Mouse (Mus musculus) embryo, embryonic 10.5 days (tissue): Measurements from ENCODE around the gene Gbx2.

Experiments
- DNase-seq: peaks from one replicate; pipeline ENCODE4 v3.0.0-alpha.2; 2015; ENCODE audit warnings: low spot score

Gbx2 gene

DNA sequence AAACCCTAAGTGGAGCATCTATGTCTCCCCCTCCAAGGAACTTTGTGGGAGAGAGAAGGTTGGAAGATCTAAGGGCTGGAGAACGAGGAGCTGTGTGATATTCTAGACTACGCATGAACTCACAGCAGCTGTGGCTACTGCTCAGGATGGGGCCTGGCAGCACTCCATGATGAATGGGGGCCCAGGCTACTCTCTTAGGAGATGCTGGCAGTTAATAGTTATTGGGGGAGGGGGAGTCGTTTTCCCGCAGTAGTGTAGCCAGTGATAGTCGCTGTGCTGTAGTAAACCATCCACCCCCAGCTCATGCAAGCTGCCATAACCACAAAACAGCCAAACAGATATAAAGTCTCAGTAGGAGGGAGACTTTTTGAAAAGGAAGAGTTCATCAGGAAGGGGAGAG is 18.6 kb downstream of the Gbx2 start:
- DNase-seq, result no peak

DNA sequence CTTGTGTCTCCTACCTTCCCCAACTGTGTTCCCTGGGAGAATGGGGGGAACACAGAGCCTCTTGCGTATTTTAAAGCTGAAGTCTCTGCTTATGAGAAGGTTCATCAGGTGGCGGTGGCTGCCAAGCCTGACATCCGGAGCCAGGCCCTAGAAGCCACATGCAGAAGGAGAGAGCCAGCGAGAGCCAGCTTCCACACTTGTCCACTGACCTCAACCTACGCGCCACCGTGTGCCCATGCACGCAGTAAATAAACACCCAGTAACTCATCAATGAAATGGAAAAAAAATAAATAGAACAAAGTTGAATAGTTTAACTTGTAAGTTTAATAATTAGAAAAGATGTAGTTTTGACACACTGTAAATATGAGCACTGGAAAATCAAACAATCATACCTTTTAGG is 21.2 kb downstream of the Gbx2 start:
- DNase-seq, result no peak

GRCm38 (mm10) chr1:89902641-89903040 is 28.3 kb downstream of the Gbx2 start:
- no peak for DNase-seq

DNA sequence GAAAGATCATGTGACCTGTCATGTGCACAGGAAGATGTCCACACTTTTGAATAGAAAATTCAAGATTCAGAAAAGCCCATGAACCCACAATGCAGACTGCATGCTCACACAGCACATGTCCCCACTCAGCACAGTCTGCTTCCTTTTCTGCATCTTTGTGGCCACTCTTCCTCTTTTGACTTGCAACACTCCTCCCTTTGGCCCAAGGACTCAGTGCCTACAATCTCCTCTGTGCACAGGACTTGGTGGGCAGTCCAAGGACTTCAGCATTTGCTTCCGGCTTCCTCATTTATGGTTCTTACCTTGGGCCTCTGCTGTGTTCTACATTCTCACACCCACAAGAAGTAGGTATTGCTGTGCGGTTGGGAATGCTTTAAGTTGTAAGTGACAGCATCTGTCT is 28.7 kb downstream of the Gbx2 start:
- no peak for DNase-seq

DNA sequence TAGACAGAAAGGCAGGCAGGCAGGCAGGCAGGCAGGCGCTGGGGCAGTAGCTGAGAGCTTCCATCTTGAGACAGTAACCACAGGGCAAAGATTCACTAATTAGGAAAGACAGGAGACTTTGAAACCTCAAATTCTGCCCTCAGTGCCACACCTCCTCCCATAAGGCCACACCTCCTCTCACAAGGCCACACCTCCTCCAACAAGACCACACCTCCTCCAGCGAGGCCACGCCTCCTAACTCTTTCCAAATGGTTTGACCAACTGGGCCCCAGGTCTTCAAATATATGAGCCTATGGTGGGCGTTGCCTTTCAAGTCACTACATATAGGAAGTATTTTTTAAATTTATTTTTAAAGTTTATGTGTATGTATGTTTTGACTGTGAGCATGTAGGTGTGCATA is 29.6 kb downstream of the Gbx2 start:
- no peak for DNase-seq

DNA sequence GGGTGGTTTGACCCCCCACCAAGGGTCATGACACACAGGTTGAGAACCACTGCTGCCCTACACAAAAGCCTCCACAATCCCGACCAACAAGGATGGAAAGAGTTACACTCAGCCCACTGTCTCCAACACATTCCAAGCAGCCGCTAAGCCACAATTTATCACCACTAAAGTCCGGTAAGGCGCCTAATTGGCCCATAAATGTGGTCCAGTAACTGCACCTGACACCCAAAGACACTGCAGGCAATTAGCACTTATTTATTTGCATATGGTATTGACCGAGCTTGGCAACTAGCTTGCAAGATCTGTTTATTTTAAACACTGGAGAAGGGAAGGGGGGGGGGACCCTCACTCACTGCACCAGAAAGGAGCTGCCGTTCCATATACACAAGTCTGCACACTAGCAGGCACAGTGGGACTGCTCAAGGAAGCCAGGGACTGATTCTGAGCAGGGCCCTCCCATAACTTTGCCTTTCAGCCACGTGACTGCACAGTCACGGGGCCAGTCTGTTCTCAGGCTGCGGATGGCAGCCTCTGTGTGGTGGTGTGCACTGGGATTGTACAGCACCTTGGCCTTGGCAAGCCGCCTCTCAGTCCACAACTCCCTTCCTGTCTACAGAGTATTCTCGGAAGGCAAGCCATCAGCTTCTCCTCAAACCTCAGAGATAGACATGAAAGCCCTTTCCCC is 31.1 kb downstream of the Gbx2 start:
- DNase-seq, result peak; percentile 13

DNA sequence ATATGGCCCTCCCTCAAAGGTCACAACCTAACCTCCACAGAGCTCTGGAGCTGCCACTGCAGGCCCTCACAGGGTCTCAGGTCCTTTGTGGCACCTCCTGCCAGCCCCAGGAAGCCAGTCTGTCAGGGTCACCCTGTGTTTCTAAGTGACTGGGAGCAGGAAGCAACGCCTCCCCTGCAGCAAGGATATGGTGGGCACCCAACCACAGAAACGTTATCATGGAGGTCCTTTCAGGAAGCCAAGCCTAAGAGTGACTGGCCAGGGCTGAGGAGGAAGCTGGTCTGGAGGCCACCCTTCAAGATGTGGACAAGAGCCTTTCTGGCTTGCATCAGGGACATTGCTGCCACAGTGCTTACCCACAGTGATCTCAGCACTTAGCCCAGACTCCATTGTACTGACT is 31.9 kb downstream of the Gbx2 start:
- DNase-seq, result no peak

DNA sequence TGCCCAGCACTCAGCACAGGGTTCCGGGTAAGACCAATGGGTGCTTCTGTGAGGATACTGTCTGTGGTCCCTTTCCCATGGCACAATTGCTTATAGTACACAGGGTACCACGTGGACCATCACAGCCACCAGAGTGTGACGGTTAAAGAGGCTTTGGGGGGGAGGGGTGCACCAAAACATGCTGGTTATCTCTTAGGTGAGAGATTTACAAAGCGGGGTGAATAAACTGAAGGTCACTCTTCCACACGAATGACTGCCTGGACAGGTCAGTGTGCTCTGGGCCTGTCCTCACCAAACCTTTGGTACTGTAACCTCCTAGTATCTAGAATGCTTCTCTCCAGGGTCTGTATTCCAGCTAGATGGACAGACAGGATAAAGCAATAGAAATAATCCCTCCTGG is 35.2 kb downstream of the Gbx2 start:
- DNase-seq, result no peak

GRCm38 (mm10) chr1:89892281-89892680 is 38.7 kb downstream of the Gbx2 start:
- DNase-seq, result peak; percentile 74

DNA sequence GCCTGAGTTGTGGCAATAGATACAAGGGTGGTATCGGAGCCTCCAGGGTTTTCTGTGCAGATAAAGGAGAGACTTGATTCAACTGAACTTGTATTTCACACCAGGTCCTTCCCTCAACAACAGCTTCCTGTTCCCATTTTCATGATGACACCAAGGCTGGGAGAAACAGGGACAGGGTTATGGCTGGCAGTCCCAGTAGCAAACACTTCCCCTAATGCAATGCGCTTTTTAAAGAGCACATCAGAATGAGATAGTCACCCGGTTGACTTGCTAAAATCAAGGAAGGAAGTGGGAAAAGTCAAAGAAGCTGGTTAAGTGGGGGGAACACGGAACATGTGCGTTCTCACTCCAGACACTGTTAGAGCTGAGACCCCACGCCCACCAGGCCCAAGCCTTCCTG is 39.6 kb downstream of the Gbx2 start:
- no peak for DNase-seq

DNA sequence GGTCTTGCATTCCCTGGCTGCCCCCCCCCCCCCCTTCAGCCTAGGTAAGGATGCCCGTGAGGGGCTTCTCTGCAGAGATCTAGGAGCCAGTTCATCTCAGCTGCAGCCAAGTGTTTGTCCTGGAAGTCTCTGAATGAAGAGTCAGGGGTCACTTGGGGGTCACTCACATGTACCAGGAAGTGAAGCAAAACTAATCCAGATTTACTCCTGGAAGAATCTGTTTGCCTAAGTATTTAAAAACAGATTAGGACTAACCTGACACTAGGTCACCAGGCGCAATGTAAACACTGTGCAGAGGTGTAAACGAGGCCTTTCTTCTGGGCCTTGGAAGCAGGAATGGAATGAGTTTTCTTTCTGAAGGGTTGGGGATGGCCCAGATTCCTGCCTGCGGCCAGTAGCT is 45.3 kb downstream of the Gbx2 start:
- peak; percentile 75 for DNase-seq

DNA sequence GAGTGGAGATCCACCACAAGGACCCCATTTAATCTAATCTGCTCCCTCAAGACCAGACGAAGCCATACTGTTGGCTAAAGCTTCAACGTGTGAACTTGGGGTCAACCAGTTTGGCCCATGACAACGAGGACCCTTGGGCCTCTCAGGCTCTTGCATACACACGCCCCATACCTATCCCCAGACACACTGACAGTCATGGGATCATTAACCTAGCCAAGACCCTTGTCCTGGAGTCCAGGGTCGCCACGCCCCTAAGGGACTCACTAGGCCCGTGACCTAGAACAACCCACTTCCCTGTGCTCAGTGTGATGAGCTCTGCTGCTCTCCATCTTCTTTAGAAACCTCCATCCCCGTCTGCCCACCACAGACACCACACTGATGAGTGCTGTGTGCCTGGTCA is 46.6 kb downstream of the Gbx2 start:
- no peak for DNase-seq

DNA sequence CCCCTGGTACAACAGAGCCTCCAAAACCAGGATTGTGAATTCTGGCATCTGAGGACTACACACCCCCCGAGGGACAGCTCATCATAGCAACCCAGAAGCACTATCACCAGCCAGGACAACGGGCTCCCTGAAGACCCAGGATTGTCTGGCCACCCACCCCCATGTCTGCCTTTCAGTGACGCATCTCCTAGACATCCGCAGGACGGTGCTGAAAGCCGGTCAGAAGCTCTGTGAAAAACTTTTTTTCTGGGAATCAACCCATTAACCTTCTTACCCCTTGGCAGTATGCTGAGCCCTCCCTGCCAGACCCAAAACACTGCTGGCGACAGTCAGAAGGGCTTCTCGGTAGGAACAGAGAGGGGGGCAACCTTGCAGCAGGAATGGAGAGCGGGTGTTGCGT is 50.1 kb downstream of the Gbx2 start:
- peak; percentile 5 for DNase-seq

DNA sequence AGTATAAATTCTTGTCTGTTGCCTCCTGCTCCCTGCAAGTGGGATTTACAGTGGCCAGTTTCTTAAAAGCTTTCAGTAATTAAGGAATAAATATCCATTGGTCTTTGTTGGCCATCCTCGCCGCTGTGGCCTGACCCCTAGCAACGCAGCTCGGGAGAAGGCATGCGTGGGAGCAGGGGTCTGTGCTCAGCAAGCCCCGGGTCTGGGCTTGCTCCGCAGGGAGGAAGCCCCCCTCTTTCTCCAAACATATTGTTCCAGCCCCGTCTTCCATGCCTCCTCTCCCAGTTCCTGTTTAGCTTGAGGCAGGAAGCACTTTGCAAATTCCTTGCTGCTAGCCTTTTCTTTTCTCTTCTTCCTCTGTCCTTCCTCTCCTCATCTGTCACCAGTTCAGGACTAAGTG is 50.8 kb downstream of the Gbx2 start:
- peak; percentile 42 for DNase-seq

DNA sequence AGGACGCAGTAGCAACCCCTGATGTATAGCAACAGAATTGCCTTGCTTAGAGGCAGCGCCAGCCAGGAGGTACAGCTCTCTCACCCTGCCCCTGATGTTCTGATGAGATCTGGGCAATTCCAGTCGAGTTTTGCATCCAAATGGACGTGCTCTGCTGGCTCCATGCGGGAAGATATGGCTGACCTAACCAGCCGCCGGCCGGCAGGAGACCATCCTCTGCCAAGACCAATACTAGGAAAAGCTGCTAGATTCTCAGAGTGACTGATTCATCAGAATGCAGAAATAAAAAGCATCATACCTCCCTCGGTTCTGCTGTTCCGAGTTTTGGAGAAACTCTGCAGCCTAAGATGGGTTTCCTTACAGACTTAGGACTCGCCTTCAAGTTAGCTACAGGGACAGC is 52.5 kb downstream of the Gbx2 start:
- DNase-seq, result no peak
